Mouse (Mus musculus) neural tube, embryonic 12.5 days (tissue): ENCODE measurements at regions not wholly inside any gene's neighbourhood (a gene's known extent, or its start where the extent isn't known, plus 50 kb on each side); places are given as distances from the start of the nearest gene placed in this dataset.

ENCODE experiments used
- ATAC-seq: fragments of 200-750 bp; cut with Nextera tagmentation; 2 replicates; pipeline ENCODE4 v1.8.0; 2017; ENCODE audit warnings: low read depth, mild to moderate bottlenecking, moderate TSS enrichment, moderate library complexity; ENCODE audit not compliant: low FRiP score
- H3K27ac ChIP-seq: fragments of 300-500 bp; sonication (generic); 2 replicates; pipeline ENCODE4 v1.5.1; 2016
- H3K27me3 ChIP-seq: fragments of 300-500 bp; sonication (generic); replicated peaks from 2 replicates; pipeline ENCODE4 v1.6.1; 2016; ENCODE audit warnings: mild to moderate bottlenecking
- H3K36me3 ChIP-seq: fragments of 300-500 bp; sonication (generic); 2 replicates; pipeline ENCODE4 v1.6.1; 2016; ENCODE audit warnings: mild to moderate bottlenecking
- H3K4me1 ChIP-seq: fragments of 300-500 bp; sonication (generic); 2 replicates; pipeline ENCODE4 v1.6.1; 2016
- H3K4me2 ChIP-seq: fragments of 300-500 bp; sonication (generic); replicated peaks from 2 replicates; pipeline ENCODE4 v1.6.1; 2016; ENCODE audit warnings: mild to moderate bottlenecking
- H3K4me3 ChIP-seq: fragments of 300-500 bp; sonication (generic); 2 replicates; pipeline ENCODE4 v1.5.1; 2016
- H3K9ac ChIP-seq: fragments of 300-500 bp; sonication (generic); 2 replicates; pipeline ENCODE4 v1.6.1; 2016; ENCODE audit warnings: mild to moderate bottlenecking
- H3K9me3 ChIP-seq: fragments of 300-500 bp; sonication (generic); 2 replicates; pipeline ENCODE4 v1.6.1; 2016; ENCODE audit warnings: mild to moderate bottlenecking
- WGBS: fragments of 180-500 bp; shearing (Covaris S2); methylation state at CpG from one replicate; pipeline ENCODE4 v1.1.7; 2016; 5-methylcytosine and 5-hydroxymethylcytosine counted together

DNA sequence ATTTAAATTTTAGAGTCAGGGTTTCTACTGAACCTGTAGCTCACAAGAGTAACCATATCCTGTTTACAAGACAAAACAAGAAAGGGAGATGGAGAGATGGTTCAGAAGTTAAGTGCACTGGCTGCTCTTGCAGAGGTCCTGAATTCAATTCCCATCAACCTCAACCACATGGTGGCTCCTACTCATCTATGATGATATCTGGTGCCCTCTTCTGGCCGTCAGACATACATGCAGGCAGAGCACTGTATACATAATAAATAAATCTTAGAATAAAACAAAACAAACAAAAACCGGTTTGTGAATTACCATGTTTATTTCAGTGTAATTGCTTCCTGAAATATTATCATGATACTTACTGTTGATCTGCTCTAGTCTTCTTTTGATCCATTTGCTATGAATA lies 845.4 kb downstream of the Pcdh18 start:
- WGBS = 69% methylated on average over 2 of the region's 2 CpGs
- Histone ChIP-seq H3K27ac (no peak overlapping the region), H3K9ac (no peak overlapping the region), H3K9me3 (no peaks in the 10 kb centered on the region), H3K4me2 (no peak overlapping the region), H3K36me3 (no peaks in the 10 kb centered on the region), H3K27me3 (no peaks in the 10 kb centered on the region), H3K4me3 (no peak overlapping the region), H3K4me1 (no peaks in the 10 kb centered on the region)
- no peak for ATAC-seq

DNA sequence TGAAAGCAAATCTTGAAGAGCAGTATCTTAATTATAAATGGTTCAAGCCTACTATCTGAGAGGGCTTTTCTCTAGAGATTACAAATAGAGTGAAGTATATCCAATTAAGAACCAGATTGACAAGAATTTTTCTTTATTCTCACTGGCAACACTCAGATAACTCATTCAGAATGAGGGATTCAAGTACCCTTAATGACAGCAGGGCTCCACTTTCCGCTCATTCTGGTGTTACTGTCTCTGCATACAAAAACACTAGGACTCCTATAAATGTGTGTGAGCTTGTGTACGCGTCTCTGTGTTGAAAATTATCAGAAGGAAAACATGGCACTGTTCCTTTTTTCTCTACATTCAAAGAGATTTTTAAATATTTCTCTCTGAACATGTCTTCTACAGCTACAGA lies 866.7 kb downstream of the Pcdh18 start:
- Histone ChIP-seq H3K36me3 (no peaks in the 10 kb centered on the region), H3K4me3 (no peak overlapping the region), H3K9me3 (no peaks in the 10 kb centered on the region), H3K4me2 (no peak overlapping the region), H3K27me3 (no peaks in the 10 kb centered on the region), H3K9ac (no peak overlapping the region), H3K27ac (no peak overlapping the region), H3K4me1 (no peaks in the 10 kb centered on the region)
- WGBS = 77% methylated on average over 3 of the region's 3 CpGs
- no peak for ATAC-seq

DNA sequence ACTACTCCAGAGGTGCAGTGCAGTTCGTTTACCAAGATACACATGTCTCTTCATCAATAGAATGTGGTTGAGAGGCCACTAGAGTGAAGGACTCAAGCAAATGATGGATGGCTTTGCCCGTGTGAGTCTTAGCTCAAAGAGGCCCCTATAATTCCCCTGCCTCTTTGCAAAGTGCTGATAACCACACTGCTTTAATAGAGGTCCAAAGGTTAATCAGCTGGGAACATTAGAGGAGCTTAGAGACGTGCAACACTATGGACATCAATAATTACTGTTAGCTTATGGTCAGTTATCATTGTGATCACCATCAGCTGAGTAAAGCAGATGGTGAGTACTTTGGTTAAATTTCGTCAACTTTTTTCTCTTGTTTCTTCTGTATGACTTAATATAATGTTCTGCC lies 869.2 kb downstream of the Pcdh18 start:
- no peak overlapping the region for H3K27ac ChIP-seq
- no peaks in the 10 kb centered on the region for H3K4me1 ChIP-seq
- 46% methylated on average over 4 of the region's 4 CpGs for WGBS
- no peak overlapping the region for H3K4me3 ChIP-seq
- no peaks in the 10 kb centered on the region for H3K36me3 ChIP-seq
- no peak for ATAC-seq
- H3K27me3 ChIP-seq = no peaks in the 10 kb centered on the region
- no peaks in the 10 kb centered on the region for H3K9me3 ChIP-seq
- H3K4me2 ChIP-seq = no peak overlapping the region
- H3K9ac ChIP-seq = no peak overlapping the region

DNA sequence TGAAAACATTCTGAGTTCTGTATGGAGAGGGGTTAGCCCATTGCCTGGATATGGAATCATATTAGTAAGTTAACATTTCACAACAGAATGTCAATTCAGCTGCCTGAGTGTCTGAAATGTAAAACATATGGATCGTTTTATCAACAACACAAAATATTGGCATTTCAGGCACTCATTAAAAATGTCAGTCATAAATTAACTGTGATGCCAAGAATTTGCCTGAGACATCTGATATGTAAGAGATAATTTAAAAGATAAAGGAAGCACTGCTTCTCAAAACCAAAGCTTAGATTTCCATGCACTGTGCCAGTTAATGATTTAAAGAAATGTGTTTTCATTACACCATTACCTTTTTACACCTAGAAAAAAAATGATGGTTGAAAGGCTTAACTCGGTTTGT lies 887.6 kb downstream of the Pcdh18 start:
- no peak overlapping the region for H3K4me3 ChIP-seq
- no peak overlapping the region for H3K4me2 ChIP-seq
- H3K27ac ChIP-seq = no peak overlapping the region
- no peaks in the 10 kb centered on the region for H3K9me3 ChIP-seq
- H3K9ac ChIP-seq = no peak overlapping the region
- 75% methylated on average over 2 of the region's 2 CpGs for WGBS
- ATAC-seq = no peak
- H3K4me1 ChIP-seq = no peaks in the 10 kb centered on the region
- H3K36me3 ChIP-seq = no peaks in the 10 kb centered on the region
- no peaks in the 10 kb centered on the region for H3K27me3 ChIP-seq

DNA sequence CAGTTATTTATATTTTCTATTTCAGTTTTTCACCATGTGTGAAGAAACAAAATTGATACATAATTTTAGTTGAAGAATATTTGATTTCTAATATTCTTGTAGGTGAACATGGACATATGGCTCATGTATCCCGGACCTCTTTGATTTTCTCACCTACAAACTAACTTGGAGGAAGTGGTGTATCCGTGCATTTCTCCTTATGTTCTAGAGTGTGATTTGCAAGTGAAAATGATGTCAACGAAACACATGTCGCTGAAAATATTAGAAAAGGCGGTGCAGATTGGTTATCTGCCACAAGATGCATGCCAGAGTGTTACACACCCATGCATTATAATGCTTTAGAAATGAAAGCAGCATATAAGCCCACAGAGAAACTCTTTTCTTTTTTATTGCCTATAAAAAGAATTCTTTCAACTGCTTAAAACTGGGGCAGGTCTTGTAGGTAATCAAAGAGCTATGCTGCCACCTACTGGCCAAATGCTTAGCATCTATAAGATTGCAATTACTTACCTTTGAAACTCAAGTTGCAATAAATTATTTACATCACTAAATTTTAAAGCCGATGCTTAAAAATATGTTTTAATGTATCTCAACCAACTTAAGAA lies 911.0 kb downstream of the Pcdh18 start:
- H3K4me1 ChIP-seq = no peaks in the 10 kb centered on the region
- no peak overlapping the region for H3K9ac ChIP-seq
- ATAC-seq = no peak
- no peaks in the 10 kb centered on the region for H3K27me3 ChIP-seq
- no peak overlapping the region for H3K4me2 ChIP-seq
- no peaks in the 10 kb centered on the region for H3K36me3 ChIP-seq
- WGBS = 59% methylated on average over 6 of the region's 6 CpGs
- no peak overlapping the region for H3K4me3 ChIP-seq
- H3K27ac ChIP-seq = no peak overlapping the region
- no peaks in the 10 kb centered on the region for H3K9me3 ChIP-seq

DNA sequence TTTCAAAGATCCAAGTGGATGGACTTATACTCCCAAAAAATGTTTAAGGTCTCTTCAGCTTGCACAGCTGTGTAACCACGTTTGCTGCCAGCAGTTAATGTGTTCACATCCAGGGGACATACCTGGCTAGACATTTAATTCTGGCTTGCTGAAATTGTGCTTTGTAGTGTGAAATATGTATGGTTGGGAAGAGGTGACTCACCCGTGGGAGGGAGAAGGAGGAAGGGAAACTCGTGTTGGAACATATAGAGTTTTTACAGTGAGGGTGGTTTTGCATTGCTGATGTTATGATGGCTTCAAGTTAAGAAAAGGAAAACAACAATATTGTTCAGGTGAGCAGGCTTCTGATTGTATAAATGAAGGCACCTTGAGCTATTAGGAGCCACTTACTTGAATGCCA lies 916.4 kb downstream of the Pcdh18 start:
- Histone ChIP-seq H3K9ac (no peak overlapping the region), H3K4me1 (no peaks in the 10 kb centered on the region), H3K9me3 (no peaks in the 10 kb centered on the region), H3K4me2 (no peak overlapping the region), H3K4me3 (no peak overlapping the region), H3K36me3 (no peaks in the 10 kb centered on the region), H3K27ac (no peak overlapping the region), H3K27me3 (no peaks in the 10 kb centered on the region)
- no peak for ATAC-seq
- 80% methylated on average over 3 of the region's 3 CpGs for WGBS

DNA sequence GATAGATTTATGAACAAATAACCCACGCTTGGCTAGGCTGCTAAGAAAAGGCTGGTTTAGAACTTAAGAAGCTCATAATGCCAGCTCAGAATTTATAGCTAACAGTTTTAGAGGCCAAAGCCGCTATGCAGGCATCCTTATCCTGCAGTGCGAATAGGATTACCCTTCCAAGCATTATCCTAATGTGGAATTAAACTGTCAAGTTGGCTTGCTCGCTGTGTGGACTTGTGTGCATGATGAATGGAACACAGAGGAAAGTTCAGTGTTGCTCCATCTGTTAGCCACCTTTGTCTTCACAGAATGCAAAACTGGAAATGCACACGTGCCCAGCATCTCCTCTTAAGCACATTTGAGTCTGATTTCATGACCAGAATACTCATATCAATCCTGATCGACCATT lies 933.8 kb downstream of the Pcdh18 start:
- Histone ChIP-seq H3K4me1 (no peaks in the 10 kb centered on the region), H3K36me3 (no peaks in the 10 kb centered on the region), H3K27me3 (no peaks in the 10 kb centered on the region), H3K9me3 (no peaks in the 10 kb centered on the region), H3K4me2 (no peak overlapping the region), H3K9ac (no peak overlapping the region), H3K4me3 (no peak overlapping the region), H3K27ac (no peak overlapping the region)
- 17% methylated on average over 6 of the region's 6 CpGs for WGBS
- ATAC-seq = peak; percentile 72; the same call in 1 of the 2 replicates

DNA sequence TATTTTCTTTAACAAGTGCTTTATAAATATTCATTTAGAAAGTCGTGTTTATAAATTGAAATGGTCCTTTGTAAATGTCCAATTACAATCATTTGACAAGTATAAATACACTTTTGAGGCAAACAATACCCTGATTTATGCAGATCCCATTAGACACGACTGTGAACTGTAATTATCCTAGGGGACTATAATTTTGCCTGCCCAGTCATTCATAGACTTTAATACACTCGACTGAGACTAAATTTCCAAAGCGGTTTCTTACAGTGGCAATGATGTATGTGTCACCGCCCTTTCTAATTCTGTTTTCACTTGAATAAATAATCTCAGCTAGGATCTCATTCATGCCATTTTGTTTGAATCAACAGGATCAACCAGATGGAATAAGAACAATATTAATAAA lies 952.7 kb downstream of the Pcdh18 start:
- 27% methylated on average over 5 of the region's 5 CpGs for WGBS
- Histone ChIP-seq H3K9ac (no peak overlapping the region), H3K4me1 (no peaks in the 10 kb centered on the region), H3K27ac (no peak overlapping the region), H3K36me3 (no peaks in the 10 kb centered on the region), H3K9me3 (peaks cover 3% of the 10 kb centered on the region; the same call in 1 of the 2 replicates), H3K4me2 (no peak overlapping the region), H3K27me3 (no peaks in the 10 kb centered on the region), H3K4me3 (no peak overlapping the region)
- ATAC-seq = peak; percentile 74; the same call in 1 of the 2 replicates

DNA sequence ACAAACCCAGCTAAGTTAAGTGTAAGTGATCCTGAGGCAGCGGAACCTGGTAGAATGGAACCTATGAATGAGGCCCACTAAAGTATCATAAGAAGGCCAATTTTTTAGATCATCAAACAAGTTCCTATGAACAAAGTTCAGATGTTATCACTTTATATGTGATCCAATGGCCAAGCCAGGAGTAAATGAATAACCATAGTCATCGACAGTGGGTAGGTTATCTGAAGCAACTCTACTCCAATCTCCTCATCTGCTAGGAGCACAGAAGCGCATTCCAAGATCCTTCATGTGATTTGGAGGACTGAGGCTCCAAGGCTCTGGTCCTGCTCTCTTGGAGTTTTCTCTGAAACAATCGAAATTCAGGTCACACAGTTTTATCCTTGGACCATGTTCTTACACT lies 985.4 kb downstream of the Pcdh18 start:
- Histone ChIP-seq H3K4me1 (no peaks in the 10 kb centered on the region), H3K27ac (no peak overlapping the region), H3K4me2 (no peak overlapping the region), H3K9me3 (no peaks in the 10 kb centered on the region), H3K36me3 (no peaks in the 10 kb centered on the region), H3K4me3 (no peak overlapping the region), H3K27me3 (no peaks in the 10 kb centered on the region), H3K9ac (no peak overlapping the region)
- no peak for ATAC-seq
- WGBS = 90% methylated on average over 4 of the region's 4 CpGs
